Mouse (Mus musculus) adrenal gland, adult 8-10 months (tissue): ENCODE data around the gene Zbtb39. TPM values are rescaled to one million over a fixed set of nuclear protein-coding genes. Genes with fewer than 3 reads are reported as not detected.
A peak's percentile ranks its signal among the peaks of the same experiment; 100 is the strongest.
"Not testable (repeated sequence)": the region's sequence is repeated elsewhere in the genome, so short reads cannot be mapped to it uniquely, and the experiment has no call there.

Experiments
- DNase-seq: peaks from one replicate; pipeline ENCODE4 v3.0.0; 2022
- total RNA-seq, 4 experiments: library from RNA; stranded (reverse); gene quantifications; 2 replicates each; pipeline ENCODE4 v1.2.4; 2022

Zbtb39 gene
- total RNA-seq, 4 experiments from 2014 or later = 11.9 to 20.9 (median 15.8) TPM

- no peak for DNase-seq
Measured at GRCm38 (mm10) chr10:127738151-127738882, 1.0 kb upstream of the Zbtb39 start.

- no peak for DNase-seq
Measured at GRCm38 (mm10) chr10:127739661-127740161, 373 bp downstream of the Zbtb39 start.

DNA sequence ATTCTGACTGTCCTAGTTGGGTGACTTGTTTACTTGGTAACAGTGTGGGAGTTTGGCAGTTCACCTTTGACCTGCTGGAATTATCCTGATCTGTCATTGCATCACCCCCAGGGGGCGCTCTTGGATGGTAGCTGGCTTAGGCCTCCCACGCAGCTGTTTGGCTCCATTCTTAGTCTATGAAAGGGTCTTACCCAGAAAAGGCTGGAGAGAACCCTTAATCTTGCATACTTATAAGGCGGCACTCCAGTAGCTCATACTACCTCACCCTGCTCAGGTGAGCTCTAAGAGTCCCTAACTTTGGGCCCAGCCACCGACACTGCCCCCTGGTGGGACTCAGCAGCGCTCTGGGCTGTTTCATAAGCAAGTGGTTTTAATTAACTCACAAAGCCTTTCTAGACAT is 5.3 kb downstream of the Zbtb39 start:
- no peak for DNase-seq

- DNase-seq = no peak
Measured at GRCm38 (mm10) chr10:127745886-127746285, 6.5 kb downstream of the Zbtb39 start.

- DNase-seq = no peak
Measured at GRCm38 (mm10) chr10:127747254-127747653, 7.9 kb downstream of the Zbtb39 start.

- peak; percentile 89 for DNase-seq
Measured at GRCm38 (mm10) chr10:127748847-127749612, 9.7 kb downstream of the Zbtb39 start.

DNA sequence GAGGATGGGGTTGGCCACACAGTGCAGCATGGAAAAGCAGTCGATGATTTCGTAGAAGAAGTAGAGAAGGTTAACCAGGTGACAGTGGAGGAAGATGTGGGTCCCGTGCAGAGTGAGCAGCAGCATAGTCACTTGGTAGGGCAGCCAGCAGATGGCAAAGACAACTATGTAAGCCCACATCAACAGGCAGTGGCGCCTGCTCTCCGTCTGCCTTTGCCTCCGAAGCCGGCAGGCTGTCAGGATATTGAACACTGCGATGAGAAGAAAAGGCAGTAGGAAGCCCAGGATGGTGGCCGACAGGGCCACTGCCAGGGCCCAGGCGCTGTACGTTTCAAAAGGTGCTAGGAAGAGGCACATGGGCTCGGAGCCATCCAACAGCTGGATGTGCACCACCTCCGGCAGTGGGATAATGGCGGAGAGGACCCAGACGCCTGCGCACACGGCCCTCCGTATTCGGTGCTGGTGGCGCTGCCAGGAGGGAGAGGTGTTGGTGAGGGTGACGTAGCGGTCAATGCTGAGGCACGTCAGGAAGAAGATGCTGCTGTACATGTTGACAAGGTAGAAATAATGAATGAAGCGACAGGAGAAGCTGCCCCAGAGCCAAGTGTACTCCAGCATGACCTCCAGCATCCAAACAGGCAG is 10.9 kb downstream of the Zbtb39 start:
- no peak for DNase-seq

DNA sequence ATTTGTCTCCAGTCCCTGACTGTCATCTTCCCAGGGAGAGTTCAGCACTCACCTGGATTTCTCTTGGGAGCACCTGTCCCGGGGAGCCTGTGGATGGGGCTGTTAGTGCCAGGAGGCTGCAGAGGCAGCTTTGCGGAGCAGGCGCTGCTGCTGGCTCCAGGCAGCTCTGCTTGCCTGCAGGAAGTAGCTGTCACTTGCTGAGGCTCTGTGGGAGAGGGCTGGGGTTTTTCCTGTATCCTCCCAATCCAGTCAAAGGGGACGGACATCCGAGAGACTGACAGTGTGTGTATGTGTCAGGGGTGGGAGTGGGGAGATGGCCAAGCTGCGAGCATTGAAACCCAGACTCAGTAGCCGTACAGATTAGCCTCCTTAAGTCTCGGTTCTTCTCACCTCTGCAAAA is 12.2 kb downstream of the Zbtb39 start, which contains the start of gene Gpr182:
Gene Gpr182, minus strand, starts transcription at position 185 of the 400 bp plus-strand sequence.
- no peak for DNase-seq

- peak; percentile 64 for DNase-seq
Measured at GRCm38 (mm10) chr10:127754566-127755166, 15.3 kb downstream of the Zbtb39 start.

DNA sequence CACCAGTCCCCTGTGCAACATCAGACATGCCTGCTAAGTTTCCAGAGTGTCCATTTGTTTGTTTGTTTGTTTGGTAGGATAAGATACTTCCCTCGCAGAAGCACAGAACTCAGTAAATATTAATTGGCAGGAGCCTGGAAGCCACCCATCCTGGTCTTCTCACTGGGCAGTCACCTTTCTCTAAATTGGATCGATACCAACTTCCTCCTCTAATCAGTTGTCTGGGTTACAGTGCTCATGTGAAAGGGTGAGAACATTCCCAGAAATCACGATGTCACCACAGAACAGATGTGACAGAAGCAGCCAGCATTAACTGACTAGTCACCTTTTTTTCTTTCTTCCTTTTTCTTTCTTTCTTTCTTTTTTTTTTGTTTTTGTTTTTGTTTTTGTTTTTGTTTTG is 15.9 kb downstream of the Zbtb39 start:
- DNase-seq = no peak

- DNase-seq = no peak
Measured at GRCm38 (mm10) chr10:127755770-127756468, 16.6 kb downstream of the Zbtb39 start.

- DNase-seq = no peak
Measured at GRCm38 (mm10) chr10:127759181-127760110, 20.1 kb downstream of the Zbtb39 start, which contains the start of the genes Rdh1 and Rdh16f1. Gene Rdh1 (plus strand): TSS chr10:127759721. Gene Rdh16f1 (plus strand): TSS chr10:127759787.

DNA sequence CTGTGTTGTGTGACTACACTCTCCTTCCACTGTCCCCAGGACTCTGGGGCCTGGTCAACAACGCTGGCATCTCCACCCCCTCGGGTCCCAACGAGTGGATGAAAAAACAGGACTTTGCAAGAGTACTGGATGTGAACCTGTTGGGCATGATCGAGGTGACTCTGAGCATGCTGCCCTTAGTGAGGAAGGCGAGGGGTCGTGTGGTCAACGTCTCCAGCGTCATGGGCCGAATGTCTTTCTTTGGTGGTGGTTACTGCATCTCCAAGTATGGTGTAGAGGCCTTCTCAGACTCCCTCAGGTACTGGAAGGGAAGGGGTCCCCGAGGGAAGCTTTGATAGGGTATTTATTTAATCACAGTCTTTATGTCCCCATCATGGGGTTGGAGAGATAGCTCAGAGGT is 23.6 kb downstream of the Zbtb39 start:
- DNase-seq = not testable (repeated sequence)

DNA sequence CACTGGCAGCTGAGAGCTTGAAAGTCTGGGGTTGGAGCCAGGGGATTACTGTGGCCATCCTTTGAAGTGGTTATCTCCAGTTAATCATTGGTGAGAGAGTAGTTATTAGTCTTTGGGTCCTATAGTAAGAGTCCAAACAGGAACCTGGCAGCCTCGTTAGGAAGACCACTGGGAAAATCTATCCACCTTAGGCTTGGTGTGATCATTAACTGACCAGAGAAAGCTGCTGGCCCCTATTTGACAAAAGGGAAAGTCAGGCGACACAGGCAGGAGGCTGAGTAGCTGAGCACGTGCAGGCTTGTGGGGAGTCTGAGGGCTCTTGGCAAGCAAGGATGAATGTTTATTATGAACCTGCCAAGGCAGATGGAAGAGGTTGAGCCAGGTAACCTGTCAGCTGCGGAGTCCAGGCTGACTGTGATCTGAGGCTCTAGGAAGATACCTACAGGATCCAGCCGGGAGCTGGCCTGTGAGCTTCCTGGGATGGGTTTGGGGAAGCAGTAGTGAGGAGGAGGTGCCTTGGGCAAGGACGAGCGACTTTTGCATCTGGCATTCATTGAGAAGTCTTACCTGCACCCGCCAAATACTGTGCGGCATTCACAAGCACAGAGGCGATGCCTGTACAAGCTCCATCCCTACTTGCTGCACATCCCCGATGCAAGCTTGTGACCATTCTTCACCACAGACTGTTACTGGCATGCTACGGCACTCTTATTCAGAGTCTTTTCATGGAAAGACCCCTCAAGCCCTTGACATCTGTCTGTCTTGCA is 24.8 kb downstream of the Zbtb39 start:
- DNase-seq = no peak

DNA sequence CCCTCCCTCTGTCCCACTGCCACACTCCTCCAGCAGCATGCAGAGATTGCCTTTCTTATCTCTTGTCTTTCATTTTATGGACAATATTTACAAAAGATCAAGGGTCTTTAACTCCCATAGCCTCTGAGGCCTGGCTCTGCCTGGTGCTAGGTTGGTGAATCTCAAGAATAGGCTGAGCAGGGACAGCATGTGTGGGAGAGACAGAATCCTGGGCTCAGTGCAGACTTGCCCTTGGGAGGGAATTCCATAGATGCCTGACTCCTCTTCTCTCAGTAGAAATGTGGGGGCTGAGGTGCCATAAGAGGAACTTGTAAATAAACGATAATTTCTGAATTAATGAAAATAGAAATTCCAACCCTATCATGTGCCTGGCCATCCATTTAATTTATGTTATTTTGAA is 27.2 kb downstream of the Zbtb39 start:
- DNase-seq = no peak

DNA sequence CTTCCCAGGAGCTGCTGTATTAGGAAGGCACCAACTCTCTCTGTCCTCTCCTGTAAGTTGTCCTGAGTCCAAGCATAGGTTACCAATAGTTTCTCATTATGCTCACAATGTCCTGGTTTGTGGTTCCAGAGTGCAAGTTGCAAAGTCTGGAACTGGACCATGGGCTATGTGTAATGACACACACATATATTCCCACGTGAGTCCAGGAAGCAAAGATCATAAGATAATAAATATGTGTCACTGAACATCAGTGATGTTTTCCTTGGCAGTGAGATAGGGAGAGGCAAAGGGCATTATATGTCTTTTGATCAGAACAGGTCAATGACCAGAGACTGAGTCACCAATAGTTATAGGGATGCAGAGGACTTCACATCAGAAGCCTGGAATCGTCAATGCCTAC is 36.7 kb downstream of the Zbtb39 start, which contains the start of gene Rdh9:
Gene Rdh9, plus strand, starts transcription at position 376 of the 400 bp plus-strand sequence.
- no peak for DNase-seq

DNA sequence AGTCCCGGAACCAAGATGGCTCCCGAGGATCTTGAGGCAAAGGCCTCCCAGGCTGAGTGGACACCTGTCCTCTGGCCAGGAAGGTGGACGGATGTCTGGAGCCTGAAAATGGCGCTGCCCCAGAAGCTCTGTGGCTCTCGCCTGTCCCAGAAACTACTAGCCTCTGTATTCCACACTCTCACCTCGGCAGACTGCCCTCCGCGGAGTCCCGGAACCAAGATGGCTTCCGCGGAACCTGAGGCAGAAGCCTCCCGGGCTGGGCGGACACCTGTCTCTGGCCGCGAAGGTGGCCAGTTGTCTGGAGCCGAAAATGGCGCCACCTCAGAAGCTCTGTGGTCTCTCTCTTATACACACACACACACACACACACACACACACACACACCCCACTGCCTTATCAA is 43.0 kb downstream of the Zbtb39 start:
- not testable (repeated sequence) for DNase-seq

DNA sequence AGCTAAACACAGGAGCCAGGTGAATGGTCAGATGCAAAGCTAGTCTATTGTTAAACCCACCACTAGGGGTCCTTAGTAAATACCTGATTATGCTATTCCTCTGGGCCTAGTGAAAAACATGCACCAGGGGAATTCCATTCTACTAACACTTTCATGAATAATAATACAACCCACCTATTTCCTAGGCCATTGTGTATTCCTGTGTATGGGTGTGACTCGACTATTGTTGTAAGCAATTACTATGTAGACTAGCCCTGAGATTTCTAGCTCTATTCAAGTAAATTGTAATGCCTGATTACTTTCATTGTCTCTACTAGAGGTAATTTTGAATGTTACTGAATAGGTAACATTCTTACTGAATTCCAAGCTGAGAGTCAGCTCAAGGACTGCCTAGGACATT is 46.1 kb downstream of the Zbtb39 start:
- DNase-seq = not testable (repeated sequence)
